Mouse (Mus musculus) left cerebral cortex, adult 9 months (tissue): Measurements from ENCODE around the gene Purb.

Experiments used
- DNase-seq, 2 experiments: peaks; one replicate each; pipeline ENCODE4 v3.0.0; 2022; ENCODE audit warnings: low spot score in 2 of 2

The Purb gene

GRCm38 (mm10) chr11:6475867-6476484, at the start of gene Purb:
Purb (minus strand) TSS chr11:6475917.
- DNase-seq: peak; percentile 70 to 86

GRCm38 (mm10) chr11:6525241-6525640, 49.5 kb upstream of the Purb start:
- DNase-seq: no peak

GRCm38 (mm10) chr11:6524880-6525238, 49.1 kb upstream of the Purb start:
- DNase-seq: no peak

DNA sequence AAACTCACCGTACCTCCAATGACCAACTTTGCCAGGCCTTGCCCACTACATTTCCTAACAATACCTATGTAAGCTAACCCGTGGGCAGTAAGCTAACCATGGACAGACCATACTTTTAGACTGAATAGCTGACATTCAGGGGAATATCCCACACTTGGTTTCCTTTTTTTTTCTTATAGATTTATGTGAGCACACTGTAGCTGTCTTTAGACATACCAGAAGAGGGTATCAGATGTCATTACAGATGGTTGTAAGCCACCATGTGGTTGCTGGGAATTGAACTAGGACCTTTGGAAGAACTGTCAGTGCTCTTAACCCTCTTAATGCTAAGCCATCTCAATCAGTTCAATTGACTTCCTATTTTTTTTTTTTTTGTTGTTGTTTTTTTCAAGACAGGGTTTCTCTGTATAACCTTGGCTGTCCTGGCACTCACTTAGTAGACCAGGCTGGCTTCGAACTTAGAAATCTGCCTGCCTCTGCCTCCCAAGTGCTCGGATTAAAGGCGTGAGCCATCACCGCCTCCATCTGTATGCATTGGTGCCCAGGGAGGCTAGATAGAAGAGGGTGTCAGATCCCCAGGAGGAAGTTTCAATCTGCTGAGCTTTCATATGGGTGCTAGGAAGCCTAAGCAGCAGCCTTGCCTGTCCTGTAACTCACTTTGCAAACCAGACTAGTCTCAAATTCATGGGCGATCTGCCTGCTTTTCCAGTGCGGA, 48.6 kb upstream of the Purb start:
- no peak for DNase-seq

GRCm38 (mm10) chr11:6523662-6524088, 48.0 kb upstream of the Purb start:
- no peak for DNase-seq

GRCm38 (mm10) chr11:6522782-6523525, 47.2 kb upstream of the Purb start:
- DNase-seq: no peak

GRCm38 (mm10) chr11:6520507-6521173, 44.9 kb upstream of the Purb start, which contains the start of gene Myo1g:
Myo1g (minus strand) TSS chr11:6520965.
- no peak for DNase-seq

- DNase-seq: no peak
These were observed 43.8 kb upstream of the Purb start for GRCm38 (mm10) chr11:6519491-6520033.

DNA sequence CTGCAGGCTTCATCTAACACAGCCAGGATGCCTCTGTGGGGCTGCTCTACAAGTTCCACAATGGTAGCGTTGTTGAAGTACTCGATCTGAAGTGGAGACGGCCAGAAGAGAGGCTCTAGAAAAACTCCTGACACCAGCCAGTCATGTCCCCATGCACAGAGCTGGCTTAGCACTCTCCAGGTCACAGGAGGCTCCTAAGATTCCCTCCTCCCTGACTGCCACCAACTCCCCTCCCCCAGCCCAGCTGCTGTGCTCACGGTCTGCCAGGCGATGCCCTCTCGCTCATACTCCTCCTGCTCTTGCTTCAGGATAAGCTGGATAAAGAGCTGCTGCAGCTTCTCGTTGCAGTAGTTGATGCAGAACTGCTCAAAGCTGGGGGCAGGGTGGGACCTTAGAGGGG, 39.1 kb upstream of the Purb start:
- DNase-seq: no peak

- no peak for DNase-seq
These were observed 32.7 kb upstream of the Purb start for GRCm38 (mm10) chr11:6508269-6508876.

DNA sequence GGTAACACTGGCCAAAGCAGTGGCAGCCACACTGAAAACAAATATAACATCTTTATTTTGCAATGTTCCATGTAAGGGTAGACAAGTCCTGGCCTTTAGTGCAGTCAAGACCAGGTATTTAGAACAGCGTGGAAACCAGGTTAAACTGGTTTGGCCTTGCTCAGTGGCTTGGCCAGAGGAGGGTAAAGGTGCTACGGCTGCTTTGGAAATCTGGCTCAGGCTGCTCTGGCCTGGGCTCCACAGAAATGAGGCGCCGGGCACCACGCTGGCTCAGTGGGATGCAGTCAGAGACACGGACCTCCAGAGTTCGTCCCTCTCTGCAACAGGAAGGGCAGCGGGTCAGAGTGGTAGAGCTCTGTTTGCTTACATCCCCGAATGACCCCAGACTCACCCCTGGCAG, 30.8 kb upstream of the Purb start:
- DNase-seq: no peak

- DNase-seq: no peak
These were observed 29.0 kb upstream of the Purb start for GRCm38 (mm10) chr11:6504689-6505088.

DNA sequence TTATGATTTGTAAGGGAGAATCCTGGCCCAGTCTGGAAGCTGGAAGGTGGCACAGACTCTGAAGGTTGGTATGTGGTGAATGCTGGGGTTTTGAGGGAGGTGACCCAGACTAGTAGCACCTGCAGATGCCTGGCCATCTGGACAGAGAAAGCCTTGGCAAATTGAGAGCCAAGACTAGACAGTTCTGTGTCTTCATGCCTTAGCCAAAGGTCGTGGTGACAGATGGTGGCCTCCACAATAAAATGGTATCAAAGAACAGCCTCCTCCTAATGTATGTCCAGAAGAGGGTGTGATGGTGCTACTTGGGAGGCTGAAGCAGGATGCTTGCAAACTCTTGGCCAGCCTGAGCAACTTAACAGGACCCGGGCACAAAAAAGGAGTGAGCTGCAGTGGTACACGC, 28.5 kb upstream of the Purb start:
- no peak for DNase-seq

GRCm38 (mm10) chr11:6502506-6502905, 26.8 kb upstream of the Purb start:
- DNase-seq: no peak

GRCm38 (mm10) chr11:6497311-6497948, 21.7 kb upstream of the Purb start:
- DNase-seq: no peak

DNA sequence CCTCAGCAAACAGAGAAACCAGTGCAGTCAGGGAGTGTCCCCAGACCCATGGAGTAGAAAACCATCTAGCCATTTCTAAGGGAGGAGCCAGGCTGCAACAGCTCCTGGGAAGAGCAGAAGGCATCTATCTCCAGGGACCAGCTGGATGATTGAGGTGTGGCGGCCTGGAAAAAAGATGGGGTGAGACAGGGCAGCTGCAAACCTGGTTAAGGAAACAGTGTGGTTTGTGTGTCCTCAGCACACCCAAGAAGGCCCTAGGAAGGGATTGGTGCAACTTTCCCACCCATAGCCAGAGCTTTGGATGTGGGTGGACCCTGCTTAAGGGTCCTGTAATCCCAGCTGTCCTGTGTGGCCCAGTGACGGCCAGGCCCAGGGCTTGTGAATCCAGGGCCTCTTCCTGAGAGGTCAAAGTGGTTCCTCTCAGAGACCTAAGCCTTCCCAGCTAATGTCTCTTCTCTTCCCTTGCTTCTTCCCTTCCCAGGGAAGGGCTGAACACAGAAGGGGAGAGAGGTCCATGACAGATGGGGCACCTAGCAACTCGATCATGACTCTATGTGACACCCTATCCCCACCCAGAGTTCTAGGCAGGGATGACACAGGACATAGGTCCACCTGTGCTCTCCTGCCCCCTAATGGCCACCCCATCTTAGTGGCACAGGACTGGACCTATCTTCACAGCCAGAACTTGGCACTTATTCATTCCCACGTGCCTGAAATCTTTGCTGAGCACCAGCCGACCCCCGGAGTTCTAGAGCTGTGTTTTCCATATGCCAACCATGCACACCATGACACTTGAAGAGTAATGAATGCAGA, 14.2 kb upstream of the Purb start:
- DNase-seq: no peak

DNA sequence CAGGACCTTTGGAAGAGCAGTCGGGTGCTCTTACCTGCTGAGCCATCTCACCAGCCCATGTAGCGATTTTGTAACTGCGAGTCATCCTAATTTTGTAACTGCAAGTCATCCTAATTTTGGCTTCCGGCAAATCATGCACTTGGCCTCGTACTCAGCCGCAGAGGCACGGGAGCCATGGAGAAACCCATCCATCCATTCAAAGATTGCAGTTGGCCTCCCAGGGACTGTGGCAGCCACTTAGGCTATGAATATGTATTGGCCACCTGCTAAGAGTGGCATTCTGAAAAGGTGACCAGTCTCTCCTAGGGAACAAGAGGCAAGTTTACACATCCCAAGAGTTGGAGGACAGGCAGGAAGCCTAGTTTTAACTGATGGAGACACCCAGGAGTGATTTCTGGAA, 13.5 kb upstream of the Purb start:
- DNase-seq: no peak

DNA sequence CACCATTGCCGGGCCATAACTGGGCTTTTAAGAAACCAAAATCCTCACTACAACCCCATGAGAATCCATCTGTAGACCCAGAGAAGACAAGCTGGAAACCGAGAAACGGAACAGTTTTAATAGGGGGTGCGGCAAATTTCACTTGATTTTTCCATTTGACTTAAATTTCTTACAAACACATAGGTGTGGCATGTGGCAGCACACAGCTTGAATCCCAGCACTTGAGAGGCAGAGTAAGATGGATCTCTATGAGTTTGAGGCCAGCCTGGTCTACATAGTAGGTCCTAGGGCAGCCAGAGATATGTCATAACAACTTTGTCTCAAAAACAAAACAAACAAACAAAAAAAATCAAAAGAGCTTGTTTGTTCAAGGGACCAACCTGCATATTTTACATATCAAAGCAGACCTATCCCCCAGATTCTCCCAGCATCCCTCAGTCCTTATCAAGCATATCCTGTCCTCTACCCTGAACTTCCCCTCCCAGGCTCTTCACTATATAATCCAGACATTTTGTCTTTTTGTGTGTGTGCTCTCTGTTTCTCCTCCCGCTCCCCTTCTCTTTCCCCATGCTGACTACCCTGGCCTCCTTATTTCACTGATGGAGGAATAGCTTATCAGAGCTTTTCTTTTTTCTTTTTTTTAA, 12.4 kb upstream of the Purb start:
- DNase-seq: no peak

GRCm38 (mm10) chr11:6487496-6487895, 11.8 kb upstream of the Purb start:
- no peak for DNase-seq

GRCm38 (mm10) chr11:6486916-6487315, 11.2 kb upstream of the Purb start:
- DNase-seq: no peak
